Mouse (Mus musculus) activated CD4-positive, CD25-positive, alpha-beta regulatory T cell (primary cell): Measurements from ENCODE around the gene Cpd. TPM values are rescaled to one million over a fixed set of nuclear protein-coding genes. Genes with fewer than 3 reads are reported as not detected.

Source experiments
- polyA plus RNA-seq, 2 experiments: library from polyadenylated mRNA; unstranded; fragments of 100-300 nt; shearing (Covaris generic); gene quantifications; one replicate each; pipeline ENCODE4 v1.2.1; 2017

The Cpd gene
- 10 to 100 TPM in 1 of 2 experiments, 1 to 10 TPM in 1; 5.8 to 15.0 TPM for polyA plus RNA-seq

GRCm38 (mm10) chr11:76846878-76847222, at the start of gene Cpd:
TSS of gene Cpd (minus strand) at chr11:76847018.

GRCm38 (mm10) chr11:76763053-76763740, 83.6 kb downstream of the Cpd start, which contains the start of gene Gosr1:
TSS of gene Gosr1 (minus strand) at chr11:76763579.

Other genes with a start within 250 kb of the Cpd start
- gene Abr, start 224.7 kb downstream of the Cpd start, polyA plus RNA-seq = 10 to 100 TPM; 42.4 to 72.3 TPM
- gene Bhlha9, start 174.5 kb downstream of the Cpd start, polyA plus RNA-seq = under 1 TPM in 1 of 2 experiments, not detected in 1; 0.15 TPM
- not detected for gene Trarg1, start 167.2 kb downstream of the Cpd start, polyA plus RNA-seq
- gene Gosr1, start 83.4 kb downstream of the Cpd start, polyA plus RNA-seq = 10 to 100 TPM; 45.8 to 46.6 TPM
- gene Tmigd1, start 55.1 kb upstream of the Cpd start, polyA plus RNA-seq = under 1 TPM in 1 of 2 experiments, not detected in 1; 0.77 TPM
- 10 to 100 TPM; 83.4 to 84.1 TPM for gene Blmh, start 77.8 kb upstream of the Cpd start, polyA plus RNA-seq
- gene Slc6a4, start 151.6 kb upstream of the Cpd start, polyA plus RNA-seq = under 1 TPM; 0.20 to 0.21 TPM
- gene Nsrp1, start 231.4 kb upstream of the Cpd start, polyA plus RNA-seq = 10 to 100 TPM; 43.5 to 50.5 TPM